Mouse (Mus musculus): ENCODE data around the gene Gpc5. TPM values are rescaled to one million over a fixed set of nuclear protein-coding genes. Genes with fewer than 3 reads are reported as not detected.
A peak's percentile ranks its signal among the peaks of the same experiment; 100 is the strongest.

The Gpc5 gene
- polyA plus RNA-seq, 1 experiment from 2014 or later: 0.29 TPM

GRCm38 (mm10) chr14:115339084-115339483 lies 247.1 kb downstream of the Gpc5 start:
- WGBS: 82% methylated on average over 3 of the region's 3 CpGs
- H3K9ac ChIP-seq: no peak overlapping the region
- H3K4me1 ChIP-seq (ENCODE audit: insufficient read depth): no peaks in the 10 kb centered on the region
- no peaks in the 10 kb centered on the region for H3K36me3 ChIP-seq (ENCODE audit: insufficient read depth)
- no peaks in the 10 kb centered on the region for H3K27me3 ChIP-seq (ENCODE audit: insufficient read depth, low read length)
- no peak overlapping the region for H3K4me3 ChIP-seq (ENCODE audit: low read depth, low read length)
- H3K4me2 ChIP-seq: no peak overlapping the region
- H3K9me3 ChIP-seq (ENCODE audit: low read depth, low read length): no peaks in the 10 kb centered on the region
- DNase-seq (peak; percentile 9), ATAC-seq (ENCODE audit: insufficient read depth) (no peak)
- no peak overlapping the region for H3K27ac ChIP-seq (ENCODE audit: low read depth)
- peak; percentile 29; the same call in 1 of the 2 replicates for TF ChIP-seq CTCF (IDR thresholded peaks at IDR 0.05; ENCODE audit: low read depth)

GRCm38 (mm10) chr14:115342597-115342996 lies 250.6 kb downstream of the Gpc5 start:
- ATAC-seq (ENCODE audit: insufficient read depth) (no peak), DNase-seq (no peak)
- TF ChIP-seq CTCF (IDR thresholded peaks at IDR 0.05; ENCODE audit: low read depth): no peak
- H3K4me3 ChIP-seq (ENCODE audit: low read depth, low read length): no peak overlapping the region
- WGBS: 83% methylated on average over 2 of the region's 2 CpGs
- H3K4me1 ChIP-seq (ENCODE audit: insufficient read depth): no peaks in the 10 kb centered on the region
- H3K9ac ChIP-seq: no peak overlapping the region
- H3K9me3 ChIP-seq (ENCODE audit: low read depth, low read length): no peaks in the 10 kb centered on the region
- no peak overlapping the region for H3K4me2 ChIP-seq
- H3K27ac ChIP-seq (ENCODE audit: low read depth): no peak overlapping the region
- H3K27me3 ChIP-seq (ENCODE audit: insufficient read depth, low read length): no peaks in the 10 kb centered on the region
- no peaks in the 10 kb centered on the region for H3K36me3 ChIP-seq (ENCODE audit: insufficient read depth)

GRCm38 (mm10) chr14:115349448-115349847 lies 257.4 kb downstream of the Gpc5 start:
- no peak for TF ChIP-seq CTCF (IDR thresholded peaks at IDR 0.05; ENCODE audit: low read depth)
- Histone ChIP-seq H3K4me2 (no peak overlapping the region), H3K9ac (no peak overlapping the region), H3K27me3 (ENCODE audit: insufficient read depth, low read length) (no peaks in the 10 kb centered on the region), H3K27ac (ENCODE audit: low read depth) (no peak overlapping the region), H3K4me1 (ENCODE audit: insufficient read depth) (no peaks in the 10 kb centered on the region), H3K36me3 (ENCODE audit: insufficient read depth) (no peaks in the 10 kb centered on the region), H3K4me3 (ENCODE audit: low read depth, low read length) (no peak overlapping the region), H3K9me3 (ENCODE audit: low read depth, low read length) (no peaks in the 10 kb centered on the region)
- DNase-seq: no peak
- 78% methylated on average over 3 of the region's 3 CpGs for WGBS
- ATAC-seq (ENCODE audit: insufficient read depth): no peak

GRCm38 (mm10) chr14:115365320-115365935 lies 273.4 kb downstream of the Gpc5 start:
- H3K36me3 ChIP-seq (ENCODE audit: insufficient read depth): no peaks in the 10 kb centered on the region
- H3K27me3 ChIP-seq (ENCODE audit: insufficient read depth, low read length): no peaks in the 10 kb centered on the region
- 83% methylated on average over 3 of the region's 3 CpGs for WGBS
- H3K4me1 ChIP-seq (ENCODE audit: insufficient read depth): no peaks in the 10 kb centered on the region
- no peak overlapping the region for H3K4me3 ChIP-seq (ENCODE audit: low read depth, low read length)
- DNase-seq: no peak
- H3K27ac ChIP-seq (ENCODE audit: low read depth): no peak overlapping the region
- no peak overlapping the region for H3K4me2 ChIP-seq
- no peak for ATAC-seq (ENCODE audit: insufficient read depth)
- no peak overlapping the region for H3K9ac ChIP-seq
- no peaks in the 10 kb centered on the region for H3K9me3 ChIP-seq (ENCODE audit: low read depth, low read length)
- TF ChIP-seq CTCF (IDR thresholded peaks at IDR 0.05; ENCODE audit: low read depth): no peak

- Histone ChIP-seq H3K4me3 (ENCODE audit: low read depth, low read length) (no peak overlapping the region), H3K4me2 (no peak overlapping the region), H3K36me3 (ENCODE audit: insufficient read depth) (no peaks in the 10 kb centered on the region), H3K9ac (no peak overlapping the region), H3K4me1 (ENCODE audit: insufficient read depth) (no peaks in the 10 kb centered on the region), H3K27ac (ENCODE audit: low read depth) (no peak overlapping the region), H3K9me3 (ENCODE audit: low read depth, low read length) (no peaks in the 10 kb centered on the region), H3K27me3 (ENCODE audit: insufficient read depth, low read length) (no peaks in the 10 kb centered on the region)
- no peak for TF ChIP-seq CTCF (IDR thresholded peaks at IDR 0.05; ENCODE audit: low read depth)
- ATAC-seq (ENCODE audit: insufficient read depth) (peak; percentile 44; the same call in 1 of the 2 replicates), DNase-seq (peak; percentile 60)
- WGBS: 61% methylated on average over 15 of the region's 15 CpGs
Observed at GRCm38 (mm10) chr14:115369611-115370167, 277.7 kb downstream of the Gpc5 start.

- Histone ChIP-seq H3K4me3 (ENCODE audit: low read depth, low read length) (no peak overlapping the region), H3K9ac (no peak overlapping the region), H3K27ac (ENCODE audit: low read depth) (no peak overlapping the region), H3K36me3 (ENCODE audit: insufficient read depth) (no peaks in the 10 kb centered on the region), H3K9me3 (ENCODE audit: low read depth, low read length) (no peaks in the 10 kb centered on the region), H3K27me3 (ENCODE audit: insufficient read depth, low read length) (no peaks in the 10 kb centered on the region), H3K4me2 (no peak overlapping the region), H3K4me1 (ENCODE audit: insufficient read depth) (no peaks in the 10 kb centered on the region)
- peak; percentile 47 for TF ChIP-seq CTCF (IDR thresholded peaks at IDR 0.05; ENCODE audit: low read depth)
- 16% methylated on average over 1 of the region's 1 CpGs for WGBS
- no peak for ATAC-seq (ENCODE audit: insufficient read depth)
- peak; percentile 47 for DNase-seq
Observed at GRCm38 (mm10) chr14:115371131-115371530, 279.1 kb downstream of the Gpc5 start.

- ATAC-seq (ENCODE audit: insufficient read depth): no peak
- Histone ChIP-seq H3K4me3 (ENCODE audit: low read depth, low read length) (no peak overlapping the region), H3K4me2 (no peak overlapping the region), H3K27ac (ENCODE audit: low read depth) (no peak overlapping the region), H3K27me3 (ENCODE audit: insufficient read depth, low read length) (no peaks in the 10 kb centered on the region), H3K4me1 (ENCODE audit: insufficient read depth) (no peaks in the 10 kb centered on the region), H3K9me3 (ENCODE audit: low read depth, low read length) (no peaks in the 10 kb centered on the region), H3K36me3 (ENCODE audit: insufficient read depth) (no peaks in the 10 kb centered on the region), H3K9ac (no peak overlapping the region)
- no peak for TF ChIP-seq CTCF (IDR thresholded peaks at IDR 0.05; ENCODE audit: low read depth)
- 62% methylated on average over 3 of the region's 3 CpGs for WGBS
- no peak for DNase-seq
Observed at GRCm38 (mm10) chr14:115391831-115392230, 299.8 kb downstream of the Gpc5 start.

Measured in lung, embryonic 14.5 days (tissue).